10 mouse cellular contexts compared by ENCODE assay signal in the genomic region with DNA sequence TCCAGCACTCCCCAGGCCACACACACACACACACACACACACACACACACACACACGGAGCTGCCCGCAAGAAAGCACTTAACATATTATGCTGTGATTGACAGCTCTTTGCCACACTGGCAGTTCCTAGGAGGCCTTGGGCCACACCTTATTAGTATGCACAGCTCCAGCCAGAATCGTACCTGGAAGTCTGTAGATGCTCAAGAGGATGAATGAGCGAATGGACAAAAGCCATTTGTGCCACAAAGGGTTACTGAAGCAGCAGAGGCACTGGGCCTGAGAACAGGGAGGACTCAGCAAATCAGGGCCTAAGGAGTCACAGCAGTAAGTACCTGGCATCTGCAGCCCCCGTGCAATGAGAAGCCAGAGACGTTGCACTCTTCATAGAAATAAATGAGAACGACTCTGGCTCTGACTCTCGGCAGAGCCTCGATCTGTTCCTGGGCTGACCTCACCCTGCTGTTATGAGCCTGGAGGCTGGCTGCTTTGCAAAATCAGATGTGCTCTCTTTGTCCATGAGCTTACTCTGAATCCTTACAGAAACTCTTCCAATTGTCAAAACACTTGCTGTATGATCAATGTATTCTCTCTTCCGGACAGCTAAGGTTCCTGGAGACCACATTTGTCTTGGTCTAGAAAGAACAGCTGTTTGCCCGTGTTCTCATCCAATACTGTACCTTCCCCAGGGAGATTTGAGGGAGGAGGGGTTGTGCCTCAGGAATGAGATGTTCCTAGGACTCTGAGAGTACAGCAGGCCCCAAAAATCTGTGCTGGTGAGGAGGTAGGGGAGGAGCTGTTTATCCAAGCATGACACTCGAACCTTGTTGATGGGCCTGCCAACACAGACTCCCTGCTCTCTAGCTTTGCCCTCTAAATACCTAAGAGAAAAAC. TPM values are rescaled to one million over a fixed set of nuclear protein-coding genes. Genes with fewer than 3 reads are reported as not detected.
A peak's percentile ranks its signal among the peaks of the same experiment; 100 is the strongest.
DNase-seq lines count a peak whose midpoint lies in the region; ATAC-seq and TF ChIP-seq lines count a peak whose summit lies in the region.
"Had no signal": no experiment of that assay in that cellular context is flagged by ENCODE, and none has a peak within 500 bp of the region (broad histone marks: within the 10 kb centered on the region; RNA-seq: fewer than 3 reads in every experiment).

No protein-coding gene starts in this region.

- DNase-seq in kidney, adult 2 months = peak; percentile 80
- no peak for DNase-seq in kidney, adult 11 months
- peak; percentile 39 for DNase-seq in gastrocnemius, adult 2 months
- no peak for DNase-seq in intestine, embryonic 14.5 days (ENCODE audit: low spot score)
- no peak for DNase-seq in layer of hippocampus, adult 2 months (ENCODE audit: low spot score in 2 of 2)
- DNase-seq in frontal cortex, postnatal 25 days (ENCODE audit: low spot score in 2 of 2) = no peak
- DNase-seq: layer of hippocampus, postnatal 36 days had no signal

- peak overlapping the region; percentile 95 for H3K4me2 ChIP-seq in intestine, embryonic 14.5 days (ENCODE audit: low read length)
- H3K4me2 ChIP-seq in neural tube, embryonic 14.5 days (ENCODE audit: low read depth, low read length) = peak overlapping the region; percentile 14; the same call in 1 of the 2 replicates
- H3K4me2 ChIP-seq: forebrain, embryonic 15.5 days had no signal

- intact Hi-C loops in gastrocnemius, adult 2 months (cut with DNase I) = loop anchor here (10.0 kb wide), 1 partner anchor 284 kb away; no protein-coding TSS in a partner anchor

- peak; percentile 57 for ATAC-seq in intestine, embryonic 14.5 days (replicated peaks; ENCODE audit: low FRiP score, low TSS enrichment, low read depth)
- ATAC-seq in neural tube, embryonic 14.5 days (ENCODE audit: low read depth) = no peak
- no peak for ATAC-seq in erythroblast, adult 5-6 weeks (replicated peaks; ENCODE audit: low FRiP score, poor library complexity, severe bottlenecking)
- ATAC-seq: forebrain, embryonic 15.5 days had no signal

- no peaks in the 10 kb centered on the region for H3K36me3 ChIP-seq in kidney, adult 2 months (ENCODE audit: control insufficient read depth, insufficient read depth, low read length)
- no peaks in the 10 kb centered on the region for H3K36me3 ChIP-seq in intestine, embryonic 14.5 days (ENCODE audit: control insufficient read depth, insufficient read depth, low read length)
- no peaks in the 10 kb centered on the region for H3K36me3 ChIP-seq in neural tube, embryonic 14.5 days (ENCODE audit: control insufficient read depth, insufficient read depth, low read length)
- H3K36me3 ChIP-seq: forebrain, embryonic 15.5 days had no signal

- WGBS in kidney, adult 2 months = 43% methylated on average over 12 of the region's 12 CpGs
- 27% methylated on average over 12 of the region's 12 CpGs for WGBS in intestine, embryonic 14.5 days
- WGBS in neural tube, embryonic 14.5 days = 52% methylated on average over 12 of the region's 12 CpGs

- H3K9ac ChIP-seq in intestine, embryonic 14.5 days (ENCODE audit: low read length) = no peak overlapping the region
- no peak overlapping the region for H3K9ac ChIP-seq in neural tube, embryonic 14.5 days (replicated peaks; ENCODE audit: low read depth, low read length)
- H3K9ac ChIP-seq: forebrain, embryonic 15.5 days had no signal

- no peaks in the 10 kb centered on the region for H3K27me3 ChIP-seq in kidney, adult 2 months (replicated peaks; ENCODE audit: control insufficient read depth, insufficient read depth, low read length)
- peaks cover 17% of the 10 kb centered on the region; the same call in 1 of the 2 replicates for H3K27me3 ChIP-seq in intestine, embryonic 14.5 days (replicated peaks; ENCODE audit: control insufficient read depth, insufficient read depth, low read length)
- H3K27me3 ChIP-seq in neural tube, embryonic 14.5 days (ENCODE audit: control insufficient read depth, insufficient read depth, low read length) = peaks cover 12% of the 10 kb centered on the region

- TF ChIP-seq POLR2A in kidney, adult 2 months (IDR thresholded peaks at IDR 0.05; ENCODE audit: low read depth, low read length) = no peak

- no peak overlapping the region for H3K27ac ChIP-seq in kidney, adult 2 months (ENCODE audit: insufficient read depth, low read depth, low read length)
- H3K27ac ChIP-seq in gastrocnemius, adult 2 months = peak overlapping the region; percentile 78
- H3K27ac ChIP-seq in intestine, embryonic 14.5 days (ENCODE audit: low read depth) = peak overlapping the region; percentile 48; the same call in 1 of the 2 replicates
- no peak overlapping the region for H3K27ac ChIP-seq in neural tube, embryonic 14.5 days (ENCODE audit: low read depth, low read length)
- no peak overlapping the region for H3K27ac ChIP-seq in layer of hippocampus, adult 2 months
- H3K27ac ChIP-seq: forebrain, embryonic 15.5 days had no signal

- peaks cover 14% of the 10 kb centered on the region for H3K4me1 ChIP-seq in kidney, adult 2 months (ENCODE audit: control insufficient read depth, insufficient read depth, low read length)
- peaks cover 24% of the 10 kb centered on the region for H3K4me1 ChIP-seq in intestine, embryonic 14.5 days (replicated peaks; ENCODE audit: control insufficient read depth, insufficient read depth, low read length)
- H3K4me1 ChIP-seq in neural tube, embryonic 14.5 days (ENCODE audit: control insufficient read depth, insufficient read depth, low read length) = peaks cover 6% of the 10 kb centered on the region; the same call in 1 of the 2 replicates

- H3K4me3 ChIP-seq in kidney, adult 2 months (ENCODE audit: insufficient read depth, low read depth, low read length) = 0 out of 2 replicates have a peak overlapping the region, but pooled peaks have one; percentile 1
- peak overlapping the region; percentile 78 for H3K4me3 ChIP-seq in gastrocnemius, adult 2 months
- peak overlapping the region; percentile 8; the same call in 1 of the 2 replicates for H3K4me3 ChIP-seq in intestine, embryonic 14.5 days (ENCODE audit: low read depth, low read length)
- H3K4me3 ChIP-seq in neural tube, embryonic 14.5 days (ENCODE audit: low read depth, low read length) = no peak overlapping the region
- no peak overlapping the region for H3K4me3 ChIP-seq in layer of hippocampus, adult 2 months
- H3K4me3 ChIP-seq: forebrain, embryonic 15.5 days had no signal

- no peaks in the 10 kb centered on the region for H3K9me3 ChIP-seq in intestine, embryonic 14.5 days (ENCODE audit: control insufficient read depth, low read length)
- H3K9me3 ChIP-seq in neural tube, embryonic 14.5 days (ENCODE audit: control insufficient read depth, low read length) = no peaks in the 10 kb centered on the region
- H3K9me3 ChIP-seq: forebrain, embryonic 15.5 days had no signal

- no peak for TF ChIP-seq CTCF in kidney, adult 2 months (conservative IDR thresholded peaks at IDR 0.05; ENCODE audit: insufficient read depth, insufficient read length, low read depth, low read length)
- no peak for TF ChIP-seq CTCF in gastrocnemius, adult 2 months (IDR thresholded peaks at IDR 0.05)
- TF ChIP-seq CTCF in layer of hippocampus, adult 2 months (conservative IDR thresholded peaks at IDR 0.05) = no peak

RNA-seq across cellular contexts. Expression of a gene that starts 3.5 kb away (rescaled TPM):
- 6.2 and 7.3 TPM in 2 replicates for polyA plus RNA-seq in kidney, adult 2 months (2012; rRNA removed)
- total RNA-seq in gastrocnemius, adult 2 months (2021) = 1 to 10 TPM; 1.3 to 3.0 TPM
- polyA plus RNA-seq in intestine, embryonic 14.5 days (2014; fragmentation: Nextera tagmentation; extraction: Ambion mirVana) = 7.3 and 7.8 TPM in 2 replicates
- polyA plus RNA-seq in neural tube, embryonic 14.5 days (2014; fragmentation: Nextera tagmentation; extraction: Ambion mirVana) = 2.6 and 7.2 TPM in 2 replicates
- total RNA-seq in layer of hippocampus, adult 2 months (2021) = 1 to 10 TPM; 3.4 to 4.0 TPM
- 0.21 TPM in 1 of 2 replicates, not detected in the other for total RNA-seq in erythroblast, adult 5-6 weeks (2015; ENCODE audit: low replicate concordance)
- not detected in 2 replicates for total RNA-seq in erythroblast, adult 5-6 weeks (2017; ENCODE audit: low replicate concordance)

RNA-seq across cellular contexts. Expression of a gene that starts 23.7 kb away (rescaled TPM):
- polyA plus RNA-seq in kidney, adult 2 months (2012; rRNA removed) = 0.83 and 1.7 TPM in 2 replicates
- total RNA-seq in gastrocnemius, adult 2 months (2021) = 10 to 100 TPM in 1 of 2 experiments, 1 to 10 TPM in 1; 1.5 to 14.6 TPM
- polyA plus RNA-seq in intestine, embryonic 14.5 days (2014; fragmentation: Nextera tagmentation; extraction: Ambion mirVana) = 14.6 and 16.3 TPM in 2 replicates
- polyA plus RNA-seq in neural tube, embryonic 14.5 days (2014; fragmentation: Nextera tagmentation; extraction: Ambion mirVana) = 1.2 and 1.9 TPM in 2 replicates
- total RNA-seq in layer of hippocampus, adult 2 months (2021) = 1 to 10 TPM; 4.0 to 4.6 TPM
- not detected in 2 replicates for total RNA-seq in erythroblast, adult 5-6 weeks (2015; ENCODE audit: low replicate concordance)
- total RNA-seq in erythroblast, adult 5-6 weeks (2017; ENCODE audit: low replicate concordance) = not detected in 2 replicates

Comparison
In these comparisons a context has a peak if more than half of its experiments do, and no peak if none do; other contexts are left out.
1. DNase-seq: peak in kidney, adult 2 months (single experiment) and gastrocnemius, adult 2 months (single experiment); none in kidney, adult 11 months (single experiment), intestine, embryonic 14.5 days (single experiment), layer of hippocampus, adult 2 months (0 of 2) and frontal cortex, postnatal 25 days (0 of 2).
2. H3K27ac ChIP-seq: peak in gastrocnemius, adult 2 months (single experiment) and intestine, embryonic 14.5 days (single experiment); none in kidney, adult 2 months (single experiment), neural tube, embryonic 14.5 days (single experiment) and layer of hippocampus, adult 2 months (single experiment).
3. H3K4me3 ChIP-seq: peak in kidney, adult 2 months (single experiment), gastrocnemius, adult 2 months (single experiment) and intestine, embryonic 14.5 days (single experiment); none in neural tube, embryonic 14.5 days (single experiment) and layer of hippocampus, adult 2 months (single experiment).